Mouse (Mus musculus): ENCODE results near the gene Stx18. TPM values are rescaled to one million over a fixed set of nuclear protein-coding genes. Genes with fewer than 3 reads are reported as not detected.

The Stx18 gene
- polyA plus RNA-seq, 1 experiment: 2.3 TPM

GRCm38 (mm10) chr5:38168497-38168896 lies 130.0 kb downstream of the Stx18 start:
- Histone ChIP-seq H3K9me3 (ENCODE audit: control insufficient read depth, low read length) (no peaks in the 10 kb centered on the region), H3K27me3 (ENCODE audit: control insufficient read depth) (no peaks in the 10 kb centered on the region), H3K36me3 (ENCODE audit: control insufficient read depth) (no peaks in the 10 kb centered on the region), H3K4me3 (replicated peaks) (no peak overlapping the region), H3K4me1 (ENCODE audit: control insufficient read depth) (no peaks in the 10 kb centered on the region)
- TF ChIP-seq GATA1 (IDR thresholded peaks at IDR 0.05; ENCODE audit: low read length) (no peak), TAL1 (IDR thresholded peaks at IDR 0.05; ENCODE audit: low read length) (no peak)

GRCm38 (mm10) chr5:38173766-38174165 lies 135.2 kb downstream of the Stx18 start:
- Histone ChIP-seq H3K27me3 (ENCODE audit: control insufficient read depth) (no peaks in the 10 kb centered on the region; the same call in 1 of the 2 replicates), H3K9me3 (ENCODE audit: control insufficient read depth, low read length) (no peaks in the 10 kb centered on the region), H3K4me3 (replicated peaks) (no peak overlapping the region), H3K4me1 (ENCODE audit: control insufficient read depth) (no peaks in the 10 kb centered on the region), H3K36me3 (ENCODE audit: control insufficient read depth) (no peaks in the 10 kb centered on the region)
- TF ChIP-seq GATA1 (IDR thresholded peaks at IDR 0.05; ENCODE audit: low read length): no peak
- no peak for TF ChIP-seq TAL1 (IDR thresholded peaks at IDR 0.05; ENCODE audit: low read length)

DNA sequence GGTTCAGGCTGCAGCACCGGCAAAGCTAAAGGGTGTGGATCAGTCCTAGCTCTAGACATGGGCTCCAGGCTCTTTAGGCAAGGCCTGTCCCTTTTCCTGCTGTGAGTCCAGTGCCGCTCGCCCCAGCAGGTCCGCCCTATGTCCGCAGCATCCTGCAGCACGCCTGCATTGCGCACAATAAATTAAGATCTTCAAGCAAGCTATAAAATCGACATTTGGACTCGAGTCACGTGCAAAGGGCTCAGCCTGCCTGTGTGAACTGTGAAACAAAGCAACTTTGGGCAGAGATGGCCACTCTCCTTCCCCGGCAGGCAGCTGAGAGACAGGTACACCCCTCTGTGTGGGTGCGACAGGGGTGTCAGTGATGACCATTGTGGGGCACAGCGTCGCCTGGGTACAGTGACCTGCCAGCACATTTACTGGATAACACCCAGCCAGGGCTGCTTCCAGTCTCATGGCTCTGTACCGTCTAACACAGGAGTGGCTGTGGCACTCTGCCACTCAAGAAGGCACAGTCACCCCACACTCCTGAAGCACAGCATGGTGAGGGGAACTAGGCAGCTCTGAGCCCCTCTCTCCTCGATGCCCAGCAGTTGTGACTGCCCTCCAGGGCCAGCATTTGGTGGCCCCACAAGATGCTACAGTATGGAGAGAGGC lies 135.8 kb downstream of the Stx18 start:
- no peaks in the 10 kb centered on the region; the same call in 1 of the 2 replicates for H3K27me3 ChIP-seq (ENCODE audit: control insufficient read depth)
- no peak overlapping the region for H3K4me3 ChIP-seq (replicated peaks)
- no peaks in the 10 kb centered on the region for H3K4me1 ChIP-seq (ENCODE audit: control insufficient read depth)
- TF ChIP-seq TAL1 (IDR thresholded peaks at IDR 0.05; ENCODE audit: low read length): no peak
- no peak for TF ChIP-seq GATA1 (IDR thresholded peaks at IDR 0.05; ENCODE audit: low read length)
- no peaks in the 10 kb centered on the region for H3K9me3 ChIP-seq (ENCODE audit: control insufficient read depth, low read length)
- H3K36me3 ChIP-seq (ENCODE audit: control insufficient read depth): no peaks in the 10 kb centered on the region

GRCm38 (mm10) chr5:38184688-38185285 lies 146.2 kb downstream of the Stx18 start:
- TF ChIP-seq TAL1 (IDR thresholded peaks at IDR 0.05; ENCODE audit: low read length) (no peak), GATA1 (IDR thresholded peaks at IDR 0.05; ENCODE audit: low read length) (no peak)
- H3K9me3 ChIP-seq (ENCODE audit: control insufficient read depth, low read length): no peaks in the 10 kb centered on the region
- no peaks in the 10 kb centered on the region for H3K4me1 ChIP-seq (ENCODE audit: control insufficient read depth)
- no peaks in the 10 kb centered on the region for H3K36me3 ChIP-seq (ENCODE audit: control insufficient read depth)
- H3K27me3 ChIP-seq (ENCODE audit: control insufficient read depth): no peaks in the 10 kb centered on the region
- H3K4me3 ChIP-seq (replicated peaks): no peak overlapping the region

GRCm38 (mm10) chr5:38187006-38187405 lies 148.5 kb downstream of the Stx18 start:
- no peaks in the 10 kb centered on the region for H3K9me3 ChIP-seq (ENCODE audit: control insufficient read depth, low read length)
- TF ChIP-seq TAL1 (IDR thresholded peaks at IDR 0.05; ENCODE audit: low read length): no peak
- H3K27me3 ChIP-seq (ENCODE audit: control insufficient read depth): no peaks in the 10 kb centered on the region
- no peak overlapping the region for H3K4me3 ChIP-seq (replicated peaks)
- H3K4me1 ChIP-seq (ENCODE audit: control insufficient read depth): no peaks in the 10 kb centered on the region
- no peaks in the 10 kb centered on the region for H3K36me3 ChIP-seq (ENCODE audit: control insufficient read depth)

Other genes with a start within 250 kb of the Stx18 start
- not detected in 2 replicates for gene Msx1, start 214.2 kb upstream of the Stx18 start, polyA plus RNA-seq (2012)
- not detected in 2 replicates for gene Nsg1, start 121.2 kb downstream of the Stx18 start, polyA plus RNA-seq (2012)
- 0.25 and 0.38 TPM in 2 replicates for gene Zbtb49, start 181.7 kb downstream of the Stx18 start, polyA plus RNA-seq (2012)
- gene Lyar, start 181.7 kb downstream of the Stx18 start, polyA plus RNA-seq (2012): 3.8 and 4.8 TPM in 2 replicates
- gene Tmem128, start 221.4 kb downstream of the Stx18 start, polyA plus RNA-seq (2012): 4.4 and 5.6 TPM in 2 replicates
- not detected in 2 replicates for gene Otop1, start 237.2 kb downstream of the Stx18 start, polyA plus RNA-seq (2012)